Mouse (Mus musculus): ENCODE measurements at regions not wholly inside any gene's neighbourhood (a gene's known extent, or its start where the extent isn't known, plus 50 kb on each side); places are given as distances from the start of the nearest gene placed in this dataset.

DNA sequence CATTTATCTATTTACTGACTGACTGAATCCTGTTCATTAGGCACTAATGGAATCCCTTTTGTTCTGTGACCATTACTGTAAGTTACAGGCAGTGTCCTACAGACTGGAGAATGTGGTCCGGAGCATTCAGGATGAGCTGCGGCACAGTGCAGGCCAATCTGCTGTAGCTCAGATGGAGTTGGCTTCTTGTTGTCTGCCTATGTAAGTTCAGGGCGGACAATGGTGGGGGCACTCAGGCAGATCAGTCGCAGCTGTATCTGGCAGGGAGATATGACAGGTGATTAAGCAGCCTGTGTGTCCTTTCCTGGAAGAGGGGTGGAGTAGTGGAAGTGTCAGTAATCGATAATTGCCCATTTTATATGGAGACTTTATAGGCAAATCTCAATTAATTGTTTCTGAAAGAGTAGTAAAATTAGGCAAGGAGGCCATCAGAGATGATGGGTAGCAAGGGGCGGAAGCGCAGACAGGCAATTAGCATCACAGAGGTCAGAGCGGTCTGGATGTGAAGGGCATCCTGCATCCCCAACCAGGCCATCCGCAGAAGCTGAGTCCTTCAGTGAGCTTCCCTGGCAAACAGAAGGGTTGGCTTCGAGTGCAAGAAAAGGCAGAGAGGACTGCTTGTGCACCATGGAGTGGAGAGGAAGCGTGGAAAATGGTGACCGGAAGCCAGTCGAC, 197.2 kb downstream of the Ppp4r2 start:
- TF ChIP-seq CTCF (IDR thresholded peaks at IDR 0.05; ENCODE audit: low read depth) (no peak), EP300 (IDR thresholded peaks at IDR 0.05; ENCODE audit: low read depth) (no peak)
